Mouse (Mus musculus) cerebellum, adult 2 months (tissue): ENCODE measurements around the gene Stard10. TPM values are rescaled to one million over a fixed set of nuclear protein-coding genes. Genes with fewer than 3 reads are reported as not detected.

Source experiments
- DNase-seq, 2 experiments: peaks; one replicate each; pipeline ENCODE4 v3.0.0; 2021
- H3K27ac ChIP-seq: fragments of 200-500 bp; 2 replicates; pipeline ENCODE4 v1.5.1; 2012; ENCODE audit warnings: low read length, control low read depth, inconsistent platforms; ENCODE audit not compliant: insufficient read depth
- H3K27me3 ChIP-seq: fragments of 200-500 bp; 2 replicates; pipeline ENCODE4 v1.6.1; 2012; ENCODE audit warnings: inconsistent platforms, mild to moderate bottlenecking, low read length, moderate library complexity; ENCODE audit not compliant: control insufficient read depth, insufficient read depth
- H3K4me1 ChIP-seq: fragments of 200-500 bp; 2 replicates; pipeline ENCODE4 v1.6.1; 2011; ENCODE audit warnings: low read length; ENCODE audit not compliant: control insufficient read depth, insufficient read depth
- H3K4me3 ChIP-seq: fragments of 200-500 bp; replicated peaks from 2 replicates; pipeline ENCODE3; 2011; ENCODE audit warnings: mild to moderate bottlenecking, low read depth, low read length, control low read depth; ENCODE audit not compliant: insufficient read depth
- CTCF ChIP-seq: fragments of 200-500 bp; IDR thresholded peaks from 2 replicates; pipeline ENCODE4 v1.5.1; 2011; ENCODE audit warnings: low read depth, mild to moderate bottlenecking, control low read depth, low read length, moderate library complexity, borderline replicate concordance; ENCODE audit not compliant: insufficient read depth
- POLR2A ChIP-seq: fragments of 200-500 bp; IDR thresholded peaks from 2 replicates; pipeline ENCODE4 v1.6.1; 2011; ENCODE audit warnings: low read length, control low read depth, borderline replicate concordance; ENCODE audit not compliant: insufficient read depth
- WGBS: fragments of 180-500 bp; shearing (Covaris S2); methylation state at CpG from one replicate; pipeline ENCODE4 v1.1.7; 2018; 5-methylcytosine and 5-hydroxymethylcytosine counted together
- polyA plus RNA-seq: library from polyadenylated mRNA; depleted of rRNA; stranded (reverse); fragments of >200 nt; gene quantifications from 2 replicates; pipeline ENCODE4 v1.2.3, GENCODE M21; 2012

Stard10 gene
- polyA plus RNA-seq, 1 experiment, result 123 TPM

DNA sequence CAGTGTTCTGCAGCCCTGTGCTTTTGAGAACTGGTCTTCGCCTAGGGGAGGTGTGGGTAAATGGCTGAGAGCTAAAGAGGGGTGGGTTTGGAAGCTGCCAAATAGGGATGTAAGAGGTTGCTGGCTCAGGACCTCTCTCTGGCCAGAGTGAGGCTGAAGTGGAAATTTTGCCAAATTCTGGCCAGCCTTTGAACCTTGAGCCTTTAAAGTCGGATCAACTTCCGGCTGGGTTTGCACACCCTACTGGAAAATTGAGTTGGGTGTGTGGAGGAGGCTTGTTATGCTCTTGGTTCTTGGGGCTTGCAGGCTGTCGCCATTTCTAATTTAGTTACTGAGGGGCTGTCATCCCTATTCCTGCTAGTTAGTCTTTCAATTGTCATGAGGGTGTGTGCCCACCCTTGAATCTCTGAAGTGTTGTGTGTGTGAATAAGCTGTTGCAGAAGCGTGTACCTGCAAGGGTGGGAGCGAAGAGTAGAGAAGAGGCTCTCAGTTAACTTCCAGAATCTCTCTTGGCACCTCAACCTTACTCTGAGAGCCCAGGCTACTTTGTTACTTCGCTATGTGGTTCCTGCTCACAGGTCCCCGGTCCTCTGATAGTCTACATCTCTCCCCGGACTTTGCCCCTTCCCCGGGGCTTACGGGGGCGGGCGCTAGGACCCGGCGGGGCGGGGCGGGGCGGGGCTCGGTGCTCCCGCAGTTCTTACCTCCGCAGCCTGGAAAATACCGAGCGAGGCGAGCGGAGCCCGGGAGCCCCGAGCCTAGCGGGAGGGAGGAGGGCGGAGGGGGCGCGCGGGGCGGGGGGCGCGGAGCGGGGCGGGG lies 3.7 kb downstream of the Stard10 start:
- no peak for TF ChIP-seq CTCF
- no peak for TF ChIP-seq POLR2A
- WGBS, result 5% methylated on average over 23 of the region's 37 CpGs
- DNase-seq, result peak; percentile 74
- H3K27me3 ChIP-seq, result no peaks in the 10 kb centered on the region
- H3K4me3 ChIP-seq, result peak overlapping the region; percentile 69
- peak overlapping the region; percentile 15 for H3K27ac ChIP-seq
- peaks cover 31% of the 10 kb centered on the region for H3K4me1 ChIP-seq

- H3K27me3 ChIP-seq, result no peaks in the 10 kb centered on the region
- DNase-seq, result peak; percentile 64 to 73
- TF ChIP-seq POLR2A (no peak), CTCF (no peak)
- peak overlapping the region; percentile 69 for H3K4me3 ChIP-seq
- peak overlapping the region; percentile 32; the same call in 1 of the 2 replicates for H3K27ac ChIP-seq
- 2% methylated on average over 58 of the region's 61 CpGs for WGBS
- peaks cover 34% of the 10 kb centered on the region for H3K4me1 ChIP-seq
Observed at GRCm38 (mm10) chr7:101321218-101321827, 4.4 kb downstream of the Stard10 start.

DNA sequence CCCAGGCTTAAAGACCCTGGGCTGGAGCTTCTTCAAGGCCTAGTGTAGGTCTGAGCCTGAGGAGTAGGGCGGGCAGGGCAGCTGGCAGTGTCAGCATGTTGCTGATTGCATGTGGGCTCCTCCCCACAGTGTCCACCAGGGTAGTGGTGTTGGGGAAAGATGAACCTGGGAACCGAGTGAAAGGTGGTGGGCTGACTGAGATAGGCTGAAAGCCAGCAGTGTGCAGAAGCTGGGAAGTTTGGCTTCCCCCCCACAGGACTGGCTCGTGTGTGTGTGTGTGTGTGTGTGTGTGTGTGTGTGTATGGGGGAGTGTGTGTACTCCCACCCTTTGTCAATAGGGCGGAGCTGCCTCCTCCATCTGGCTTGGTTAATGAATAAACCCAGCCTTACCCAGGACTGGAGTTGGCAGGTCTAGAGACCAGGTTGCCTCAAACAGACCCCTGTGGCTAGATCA lies 6.3 kb downstream of the Stard10 start:
- Histone ChIP-seq H3K27ac (peak overlapping the region; percentile 32), H3K4me1 (peaks cover 49% of the 10 kb centered on the region), H3K4me3 (peak overlapping the region; percentile 69), H3K27me3 (no peaks in the 10 kb centered on the region)
- WGBS, result 14% methylated on average over 4 of the region's 4 CpGs
- TF ChIP-seq POLR2A, result no peak
- TF ChIP-seq CTCF, result no peak
- DNase-seq, result peak; percentile 53 to 61

DNA sequence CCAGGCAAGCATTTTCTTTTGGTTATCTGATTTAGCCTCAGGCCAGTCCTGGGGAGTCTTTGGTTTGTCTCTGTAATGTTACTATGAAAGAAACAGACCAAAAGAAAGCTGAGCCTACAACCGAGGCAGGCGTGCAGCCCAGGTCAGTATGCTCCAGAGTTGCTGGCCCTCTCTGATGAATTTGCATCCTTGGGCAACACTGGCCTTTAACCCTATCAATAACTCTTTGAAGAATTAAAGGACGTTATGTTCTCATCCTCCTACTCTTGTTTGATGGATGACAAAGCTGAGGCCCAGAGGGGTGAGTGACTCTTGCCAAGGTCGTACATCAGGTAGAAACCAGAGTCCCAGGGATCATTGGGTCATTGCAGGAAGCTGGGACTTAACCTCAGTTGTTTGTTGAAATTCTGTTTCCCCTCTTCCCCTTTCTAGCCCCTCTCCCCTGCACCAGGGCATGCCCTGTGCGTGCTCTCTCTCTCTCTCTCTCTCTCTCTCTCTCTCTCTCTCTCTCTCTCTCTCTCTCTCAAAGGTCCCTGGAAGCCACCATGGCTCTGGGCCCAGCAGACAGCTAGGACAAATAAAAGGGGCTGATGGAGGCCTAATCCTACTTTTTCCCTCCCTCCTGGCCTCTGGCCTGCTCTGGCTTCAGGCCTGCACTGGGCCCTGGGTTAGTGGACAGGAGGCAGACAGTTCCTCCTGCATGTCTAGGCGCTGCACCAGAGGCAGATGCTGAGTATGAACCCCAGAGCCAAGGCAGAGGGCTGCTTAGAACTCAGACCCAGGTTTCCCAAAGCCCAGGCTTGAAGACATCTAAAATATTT lies 7.5 kb downstream of the Stard10 start:
- peak in 1 of 2 experiments; percentile 55 for DNase-seq
- 44% methylated on average over 6 of the region's 6 CpGs for WGBS
- H3K4me3 ChIP-seq, result no peak overlapping the region
- H3K4me1 ChIP-seq, result peaks cover 60% of the 10 kb centered on the region
- TF ChIP-seq CTCF (no peak), POLR2A (no peak)
- H3K27me3 ChIP-seq, result no peaks in the 10 kb centered on the region
- no peak overlapping the region for H3K27ac ChIP-seq

DNA sequence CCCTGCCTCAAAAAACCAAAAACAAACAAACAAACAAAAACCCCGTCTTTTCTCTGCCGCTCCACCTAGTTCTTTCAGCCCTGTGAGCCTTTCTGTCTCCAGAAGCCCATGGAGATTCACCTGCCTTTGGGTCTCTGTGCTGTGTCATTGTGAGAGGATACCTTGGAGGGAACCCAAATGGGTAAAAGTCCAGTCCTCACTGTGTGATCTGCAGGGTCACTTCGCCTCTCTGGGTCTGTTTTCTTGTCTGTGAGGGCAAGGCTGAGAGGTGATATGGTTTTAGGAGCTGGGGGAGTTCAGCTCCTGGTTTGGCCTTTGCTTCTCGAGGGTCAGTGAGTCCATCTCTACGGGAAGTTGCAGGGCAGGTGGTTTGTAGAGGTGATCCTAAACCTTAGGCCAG lies 9.1 kb downstream of the Stard10 start:
- no peak overlapping the region for H3K4me3 ChIP-seq
- TF ChIP-seq POLR2A (no peak), CTCF (no peak)
- peaks cover 72% of the 10 kb centered on the region for H3K4me1 ChIP-seq
- DNase-seq, result no peak
- WGBS, result 72% methylated on average over 5 of the region's 5 CpGs
- H3K27me3 ChIP-seq, result no peaks in the 10 kb centered on the region
- H3K27ac ChIP-seq, result no peak overlapping the region

DNA sequence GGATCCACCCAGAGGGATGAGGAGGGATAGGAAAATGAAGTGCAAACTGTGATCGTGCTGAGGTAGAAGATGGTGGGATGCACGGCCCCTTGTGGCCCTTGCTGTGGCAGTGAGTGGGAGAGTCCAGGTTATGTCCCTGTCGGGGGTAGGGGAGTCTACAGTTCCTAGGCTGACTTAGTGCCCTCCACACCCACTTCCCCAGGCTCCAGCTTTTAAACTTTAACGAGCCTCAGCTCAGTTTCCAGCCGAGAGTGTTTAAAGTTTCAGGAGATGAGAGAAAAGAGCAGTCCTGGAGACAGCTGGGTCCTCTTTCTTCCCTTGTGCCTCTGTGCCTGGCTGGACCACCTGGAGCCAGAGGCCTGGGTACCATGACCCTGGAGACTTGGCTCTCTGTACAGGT lies 10.4 kb downstream of the Stard10 start:
- H3K27me3 ChIP-seq, result no peaks in the 10 kb centered on the region
- no peak for DNase-seq
- peaks cover 77% of the 10 kb centered on the region for H3K4me1 ChIP-seq
- no peak overlapping the region for H3K27ac ChIP-seq
- no peak overlapping the region for H3K4me3 ChIP-seq
- no peak for TF ChIP-seq POLR2A
- no peak for TF ChIP-seq CTCF
- WGBS, result 64% methylated on average over 5 of the region's 5 CpGs

- Histone ChIP-seq H3K4me3 (no peak overlapping the region), H3K27ac (no peak overlapping the region), H3K27me3 (no peaks in the 10 kb centered on the region), H3K4me1 (peaks cover 76% of the 10 kb centered on the region)
- DNase-seq, result no peak
- 83% methylated on average over 2 of the region's 2 CpGs for WGBS
- TF ChIP-seq POLR2A (no peak), CTCF (no peak)
Observed at GRCm38 (mm10) chr7:101327786-101328185, 10.9 kb downstream of the Stard10 start.
